Mouse (Mus musculus): ENCODE measurements at regions not wholly inside any gene's neighbourhood (a gene's known extent, or its start where the extent isn't known, plus 50 kb on each side); places are given as distances from the start of the nearest gene placed in this dataset.

DNA sequence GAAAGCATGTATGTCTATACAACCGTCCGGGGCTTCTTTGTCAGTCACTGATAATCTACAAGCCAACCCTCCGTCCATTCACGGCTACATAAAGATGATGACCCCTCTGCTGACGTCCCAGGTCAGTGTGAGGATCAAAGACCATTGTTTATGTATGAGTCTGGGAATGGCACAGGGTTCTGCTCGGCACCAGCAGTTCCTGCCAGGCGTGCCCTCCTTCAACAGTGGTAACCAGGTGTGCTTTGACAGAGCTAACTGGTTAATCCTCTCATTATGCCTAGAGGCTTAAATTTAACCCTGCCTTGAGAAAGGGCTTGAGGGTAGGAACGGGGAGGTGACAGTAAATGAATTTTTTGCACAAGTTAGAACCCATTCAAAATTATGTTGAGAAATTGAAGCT lies 58.2 kb upstream of the Ttc29 start:
- DNase-seq (ENCODE audit: low spot score in 2 of 2): no peak

- DNase-seq (ENCODE audit: low spot score in 2 of 2): no peak
Measured at GRCm38 (mm10) chr8:78162046-78162445, 51.1 kb upstream of the Ttc29 start.

GRCm38 (mm10) chr8:78162763-78163508 lies 50.2 kb upstream of the Ttc29 start:
- DNase-seq (ENCODE audit: low spot score in 2 of 2): no peak

Data from urinary bladder, postnatal 36 days (tissue).